Mouse (Mus musculus) neural tube, embryonic 13.5 days (tissue): ENCODE measurements around the gene Gm11042. TPM values are rescaled to one million over a fixed set of nuclear protein-coding genes. Genes with fewer than 3 reads are reported as not detected.

ENCODE experiments used
- ATAC-seq: fragments of 200-750 bp; cut with Nextera tagmentation; 2 replicates; pipeline ENCODE4 v1.8.0; 2017; ENCODE audit warnings: low read depth, mild to moderate bottlenecking, moderate TSS enrichment, moderate library complexity
- H3K27ac ChIP-seq: fragments of 300-500 bp; sonication (generic); replicated peaks from 2 replicates; pipeline ENCODE4 v1.5.1; 2015; ENCODE audit warnings: moderate library complexity, mild to moderate bottlenecking, inconsistent platforms
- H3K27me3 ChIP-seq: fragments of 300-500 bp; sonication (generic); 2 replicates; pipeline ENCODE4 v1.6.1; 2015; ENCODE audit warnings: mild to moderate bottlenecking, inconsistent platforms
- H3K36me3 ChIP-seq: fragments of 300-500 bp; sonication (generic); 2 replicates; pipeline ENCODE4 v1.6.1; 2015; ENCODE audit warnings: mild to moderate bottlenecking, inconsistent platforms
- H3K4me1 ChIP-seq: fragments of 300-500 bp; sonication (generic); replicated peaks from 2 replicates; pipeline ENCODE4 v1.6.1; 2015; ENCODE audit warnings: inconsistent platforms
- H3K4me2 ChIP-seq: fragments of 300-500 bp; sonication (generic); 2 replicates; pipeline ENCODE4 v1.6.1; 2015; ENCODE audit warnings: inconsistent platforms, mild to moderate bottlenecking, moderate library complexity
- H3K4me3 ChIP-seq: fragments of 300-500 bp; sonication (generic); 2 replicates; pipeline ENCODE4 v1.5.1; 2015; ENCODE audit warnings: mild to moderate bottlenecking, inconsistent platforms
- H3K9ac ChIP-seq: fragments of 300-500 bp; sonication (generic); 2 replicates; pipeline ENCODE4 v1.6.1; 2015; ENCODE audit warnings: moderate library complexity, mild to moderate bottlenecking, inconsistent platforms
- H3K9me3 ChIP-seq: fragments of 300-500 bp; sonication (generic); 2 replicates; pipeline ENCODE4 v1.6.1; 2016; ENCODE audit warnings: inconsistent platforms
- WGBS: fragments of 180-500 bp; shearing (Covaris S2); methylation state at CpG from one replicate; pipeline ENCODE4 v1.1.7; 2015; 5-methylcytosine and 5-hydroxymethylcytosine counted together
- polyA plus RNA-seq: library from polyadenylated mRNA; unstranded; fragments of >200 nt; fragmentation: Nextera tagmentation; extraction: Ambion mirVana; gene quantifications from 2 replicates; pipeline ENCODE4 v1.2.1, GENCODE M21; 2015

Gm11042 gene
- polyA plus RNA-seq, 1 experiment from 2014 or later = not detected

DNA sequence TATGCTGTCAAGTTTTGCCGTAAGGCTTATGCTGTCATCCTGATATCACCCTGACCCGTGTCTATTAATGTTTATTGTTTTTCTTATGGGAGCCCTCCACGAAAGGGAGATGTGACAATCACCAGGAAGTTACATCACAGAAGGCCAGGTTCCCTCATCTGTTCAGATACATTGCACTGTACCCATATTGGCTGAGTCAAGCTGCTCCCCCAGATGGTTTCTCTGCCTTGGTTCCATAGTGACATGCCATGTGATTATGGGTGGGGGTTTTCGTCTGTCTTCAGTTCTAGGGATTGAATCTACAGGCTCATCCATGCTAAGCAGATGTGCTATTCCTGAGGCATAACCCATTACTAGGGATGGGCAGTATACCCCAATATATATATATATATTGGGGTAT lies 34.8 kb downstream of the Gm11042 start:
- H3K4me2 ChIP-seq = no peak overlapping the region
- no peak overlapping the region for H3K4me3 ChIP-seq
- no peak for ATAC-seq
- no peak overlapping the region for H3K27ac ChIP-seq
- peaks cover 24% of the 10 kb centered on the region for H3K27me3 ChIP-seq
- WGBS = 81% methylated on average over 4 of the region's 4 CpGs
- H3K9me3 ChIP-seq = no peaks in the 10 kb centered on the region
- no peak overlapping the region for H3K9ac ChIP-seq
- no peaks in the 10 kb centered on the region for H3K36me3 ChIP-seq
- H3K4me1 ChIP-seq = peaks cover 25% of the 10 kb centered on the region

DNA sequence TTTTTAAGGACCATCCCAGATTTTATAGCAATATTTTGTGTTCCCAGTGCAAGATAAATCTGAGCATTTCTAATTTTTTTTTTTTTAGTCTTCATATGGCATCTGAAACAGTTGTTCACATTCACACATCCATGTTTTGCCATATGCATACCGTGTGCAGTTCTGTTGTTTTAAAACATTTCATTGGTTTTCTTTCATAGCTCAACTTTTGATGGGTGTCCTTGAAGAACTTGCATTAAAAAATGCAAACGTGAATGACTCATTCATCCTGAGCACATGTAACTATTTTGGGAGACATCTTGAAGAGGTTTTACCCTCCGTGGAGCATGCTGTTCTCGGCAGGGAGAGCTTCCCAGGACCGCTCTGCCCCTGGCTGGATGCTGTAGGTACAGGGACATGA lies 38.9 kb downstream of the Gm11042 start:
- Histone ChIP-seq H3K4me2 (no peak overlapping the region), H3K27me3 (peaks cover 4% of the 10 kb centered on the region; the same call in 1 of the 2 replicates), H3K4me3 (no peak overlapping the region), H3K36me3 (no peaks in the 10 kb centered on the region), H3K9me3 (no peaks in the 10 kb centered on the region), H3K4me1 (0 out of 2 replicates have a peak, but pooled peaks cover 4% of the 10 kb centered on the region), H3K27ac (no peak overlapping the region), H3K9ac (no peak overlapping the region)
- no peak for ATAC-seq
- 91% methylated on average over 5 of the region's 5 CpGs for WGBS

DNA sequence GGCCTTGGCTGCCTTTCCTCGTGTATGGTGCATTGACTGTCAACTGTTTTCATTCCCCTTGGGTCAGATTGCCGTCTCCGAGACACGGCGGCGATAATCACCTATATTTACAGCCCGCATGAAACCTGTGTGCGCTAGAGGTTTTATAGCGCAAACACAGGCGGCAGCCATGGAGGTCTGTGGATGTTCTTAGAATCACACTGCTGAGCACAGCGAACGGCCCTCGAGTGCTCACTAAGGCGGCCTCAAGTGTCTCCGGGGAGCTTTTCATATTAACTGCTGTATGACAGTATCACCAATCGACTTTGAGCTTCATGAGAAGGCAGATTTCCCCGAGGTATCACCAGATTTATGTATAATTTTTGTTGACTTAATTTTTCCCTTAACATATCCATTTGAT lies 43.6 kb downstream of the Gm11042 start:
- Histone ChIP-seq H3K9ac (no peak overlapping the region), H3K27me3 (no peaks in the 10 kb centered on the region), H3K9me3 (no peaks in the 10 kb centered on the region), H3K27ac (peak overlapping the region; percentile 62), H3K4me3 (no peak overlapping the region), H3K4me2 (peak overlapping the region; percentile 34; the same call in 1 of the 2 replicates), H3K4me1 (0 out of 2 replicates have a peak, but pooled peaks cover 7% of the 10 kb centered on the region), H3K36me3 (no peaks in the 10 kb centered on the region)
- WGBS = 57% methylated on average over 17 of the region's 17 CpGs
- ATAC-seq = peak; percentile 79

DNA sequence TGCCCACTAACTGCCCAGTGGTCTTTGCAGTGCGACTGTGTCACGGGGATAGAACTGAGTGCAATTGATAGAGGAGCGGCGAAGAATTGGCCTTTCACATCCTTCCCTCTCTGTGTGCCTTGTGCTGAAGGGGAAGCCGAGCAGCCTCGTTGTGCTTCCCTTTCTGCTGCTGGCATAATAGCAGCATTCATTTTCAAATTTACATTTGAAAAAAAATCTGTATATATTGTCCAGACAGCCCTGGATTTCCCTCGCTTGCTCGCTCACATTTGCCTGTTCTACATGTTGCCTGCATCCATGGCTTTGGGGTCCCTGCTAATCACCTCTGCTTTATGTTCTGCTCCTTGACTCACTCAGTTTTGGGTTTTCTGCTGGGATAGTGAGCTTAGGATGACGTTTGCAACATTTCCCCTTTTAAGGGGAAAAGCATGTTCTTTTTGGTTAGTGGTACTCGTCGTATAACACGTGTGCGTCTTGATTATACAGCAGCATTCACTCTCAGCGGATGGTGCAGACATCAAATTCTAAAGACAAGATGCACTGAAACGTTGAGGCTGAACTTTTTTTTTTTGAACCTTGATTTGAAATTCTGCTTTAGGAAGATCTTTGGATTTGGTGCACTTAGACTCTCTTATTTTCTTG lies 47.4 kb downstream of the Gm11042 start:
- H3K4me3 ChIP-seq = no peak overlapping the region
- 74% methylated on average over 15 of the region's 15 CpGs for WGBS
- no peak overlapping the region for H3K27ac ChIP-seq
- no peak overlapping the region for H3K9ac ChIP-seq
- no peak for ATAC-seq
- H3K27me3 ChIP-seq = no peaks in the 10 kb centered on the region
- 0 out of 2 replicates have a peak, but pooled peaks cover 7% of the 10 kb centered on the region for H3K4me1 ChIP-seq
- H3K9me3 ChIP-seq = no peaks in the 10 kb centered on the region
- 0 out of 2 replicates have a peak, but pooled peaks cover 4% of the 10 kb centered on the region for H3K36me3 ChIP-seq
- H3K4me2 ChIP-seq = no peak overlapping the region

DNA sequence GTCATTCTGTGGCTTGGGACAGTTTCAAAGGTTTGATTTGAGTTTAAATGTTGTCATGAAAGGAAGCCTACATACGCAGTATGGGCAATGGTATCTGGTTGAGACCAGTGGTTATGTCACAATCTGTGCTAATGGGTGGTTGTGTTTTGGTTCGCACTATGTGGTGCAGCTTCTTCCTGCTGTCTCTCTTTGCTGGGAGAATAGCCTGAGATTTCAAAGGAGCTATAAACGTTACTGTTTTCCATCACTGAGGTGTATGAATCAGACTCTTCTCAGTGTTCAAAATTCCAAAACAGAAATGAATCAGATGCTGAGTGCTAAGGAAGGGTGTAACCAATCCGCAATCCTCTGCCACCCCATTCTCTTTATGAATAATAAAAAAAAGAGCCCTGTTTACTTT lies 49.1 kb downstream of the Gm11042 start:
- WGBS = 95% methylated on average over 4 of the region's 4 CpGs
- ATAC-seq = no peak
- H3K4me1 ChIP-seq = 0 out of 2 replicates have a peak, but pooled peaks cover under 1% of the 10 kb centered on the region
- H3K4me2 ChIP-seq = no peak overlapping the region
- H3K27ac ChIP-seq = no peak overlapping the region
- no peak overlapping the region for H3K4me3 ChIP-seq
- 0 out of 2 replicates have a peak, but pooled peaks cover 4% of the 10 kb centered on the region for H3K36me3 ChIP-seq
- H3K27me3 ChIP-seq = no peaks in the 10 kb centered on the region
- no peak overlapping the region for H3K9ac ChIP-seq
- no peaks in the 10 kb centered on the region for H3K9me3 ChIP-seq
